Mouse (Mus musculus): ENCODE results near the gene Ripor3.

Ripor3 gene

DNA sequence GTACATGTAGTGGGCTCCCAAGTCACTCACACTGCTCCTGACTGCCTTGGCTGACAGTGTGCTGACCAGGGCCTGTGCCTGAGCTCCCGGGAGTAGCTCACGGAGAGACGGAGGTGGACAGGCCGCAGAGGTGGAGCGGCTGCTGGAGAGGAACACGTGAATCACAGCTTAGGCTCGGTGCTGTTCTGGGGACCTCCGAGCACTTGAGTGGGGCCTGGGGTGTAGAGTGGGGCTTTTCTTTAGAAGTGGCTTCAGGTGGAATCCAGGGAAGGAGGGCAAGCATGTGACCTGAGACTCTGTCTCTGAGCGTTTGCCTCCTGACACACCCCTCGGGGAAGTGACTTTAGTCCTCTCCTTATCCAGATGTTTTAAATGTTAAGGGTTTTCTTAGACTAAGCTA is 56.6 kb downstream of the Ripor3 start:
- no peak for DNase-seq (ENCODE audit: low spot score)

DNA sequence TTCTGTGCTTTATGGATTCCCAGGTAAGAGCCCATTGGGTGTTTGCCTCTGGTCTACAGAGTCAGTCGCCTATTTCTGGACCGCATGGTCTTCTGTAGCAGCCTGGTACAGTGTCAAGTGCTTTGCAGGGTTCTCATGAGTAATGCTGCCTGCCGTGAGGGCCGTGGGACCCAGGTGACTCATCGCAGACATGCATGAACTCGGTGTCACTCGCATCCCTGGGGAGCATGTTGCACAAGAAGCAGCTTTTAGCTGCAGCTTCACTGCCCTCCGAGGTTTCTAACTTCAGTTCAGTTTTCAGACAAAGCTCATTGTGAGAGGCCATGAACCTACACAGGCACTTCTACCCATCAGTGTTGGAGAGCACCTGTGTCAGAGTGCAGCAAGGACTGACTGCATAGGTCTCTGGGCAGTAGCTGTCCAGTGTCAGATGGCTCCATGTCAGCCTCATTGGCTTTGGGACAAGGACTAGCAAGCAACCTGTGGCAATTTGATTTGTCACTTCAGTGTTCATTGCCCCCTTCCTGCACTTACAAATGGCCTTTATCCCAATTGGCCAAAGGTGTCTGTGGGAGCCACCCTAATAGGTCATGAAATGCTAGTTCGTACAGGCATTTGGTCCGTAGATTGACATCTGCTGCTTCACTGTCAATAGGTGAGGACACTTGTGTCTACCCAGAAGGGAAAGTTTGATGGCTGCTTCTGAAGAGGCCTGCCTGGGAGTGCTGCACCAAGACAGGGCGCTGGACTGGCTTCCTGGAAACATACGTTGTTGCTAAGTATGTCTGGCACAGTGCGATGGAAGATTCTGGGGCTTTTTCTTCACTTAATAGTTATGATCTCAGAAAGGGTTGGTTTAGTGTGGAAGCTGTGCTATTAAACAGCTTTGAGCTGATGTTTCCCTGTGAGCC is 58.9 kb downstream of the Ripor3 start:
- DNase-seq (ENCODE audit: low spot score), result no peak

DNA sequence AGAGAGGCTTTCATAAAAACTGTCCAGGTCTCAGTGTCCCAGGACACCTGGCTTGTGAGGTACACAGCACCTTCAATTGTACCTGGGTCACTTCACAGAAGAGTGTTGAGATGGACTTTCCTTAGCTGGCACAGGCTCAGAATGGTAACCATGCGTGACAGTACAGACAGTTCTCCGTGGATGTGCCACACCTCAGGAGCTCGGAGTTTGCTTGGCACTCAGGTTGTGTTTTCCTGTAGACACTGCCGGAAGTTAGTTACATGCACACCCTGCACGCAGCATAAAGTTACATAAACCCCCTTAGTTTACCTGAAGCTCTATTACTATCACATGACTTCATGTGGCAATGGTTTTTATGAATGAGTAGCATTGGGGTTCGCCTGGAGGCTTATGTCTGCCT is 59.7 kb downstream of the Ripor3 start:
- DNase-seq (ENCODE audit: low spot score), result no peak

DNA sequence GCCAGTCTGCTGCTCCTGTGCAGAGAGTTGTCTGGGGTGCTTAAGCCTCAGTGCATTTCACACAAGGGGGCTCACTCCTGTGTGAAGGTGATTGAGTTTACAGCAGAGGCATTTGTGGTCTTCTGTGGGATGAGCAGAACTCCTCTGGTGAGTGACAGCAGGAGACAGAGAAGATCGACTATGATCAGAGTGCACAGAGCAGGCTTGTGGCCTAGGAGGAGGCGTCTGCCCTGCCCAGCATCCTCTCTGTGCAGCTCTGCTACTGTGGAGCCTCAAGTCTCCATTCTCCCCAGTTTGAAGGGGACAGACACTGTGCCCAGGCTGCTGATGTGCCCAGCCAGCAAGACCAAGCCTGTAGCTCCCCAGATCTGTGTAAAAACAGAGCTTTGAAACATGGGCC is 60.6 kb downstream of the Ripor3 start:
- DNase-seq (ENCODE audit: low spot score), result no peak

DNA sequence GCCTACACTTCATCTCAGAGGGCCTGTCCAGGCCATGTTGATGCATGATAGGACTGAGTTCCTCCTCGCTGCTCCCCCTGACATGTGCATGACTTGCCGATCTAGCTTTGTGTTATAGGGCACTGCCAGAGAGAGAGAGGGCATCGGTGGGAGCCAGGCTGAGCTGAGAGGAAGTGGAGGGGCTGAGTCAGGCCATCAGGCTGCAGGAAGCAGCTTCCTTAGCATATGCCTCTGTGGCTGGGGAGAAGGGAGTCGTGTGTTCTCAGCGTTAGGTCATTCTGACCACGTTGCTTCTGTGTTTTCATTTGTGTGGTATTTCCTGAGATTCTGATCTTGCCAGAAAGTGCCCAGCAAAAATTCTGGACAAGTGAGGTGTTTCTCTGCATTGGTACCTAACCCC is 61.2 kb downstream of the Ripor3 start:
- no peak for DNase-seq (ENCODE audit: low spot score)

DNA sequence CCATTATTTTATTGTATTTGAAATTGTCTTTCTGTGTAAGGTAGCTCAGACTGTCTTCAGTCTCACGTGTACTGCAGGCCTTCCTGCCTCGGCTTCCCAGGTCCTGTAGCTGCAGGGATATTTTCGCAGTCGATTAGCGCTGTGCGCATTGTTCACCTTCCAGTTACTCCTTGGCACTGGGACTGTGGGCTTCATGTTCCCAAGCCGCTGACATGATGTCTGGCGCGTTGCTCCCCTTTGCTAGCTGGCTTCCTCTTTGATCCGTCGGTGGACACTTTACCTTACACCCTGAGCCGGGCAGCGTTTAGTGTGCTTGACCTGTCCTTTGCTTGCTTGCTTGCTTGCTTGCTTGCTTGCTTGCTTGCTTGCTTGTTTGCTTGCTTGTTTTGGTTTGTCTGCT is 61.9 kb downstream of the Ripor3 start:
- DNase-seq (ENCODE audit: low spot score), result no peak

DNA sequence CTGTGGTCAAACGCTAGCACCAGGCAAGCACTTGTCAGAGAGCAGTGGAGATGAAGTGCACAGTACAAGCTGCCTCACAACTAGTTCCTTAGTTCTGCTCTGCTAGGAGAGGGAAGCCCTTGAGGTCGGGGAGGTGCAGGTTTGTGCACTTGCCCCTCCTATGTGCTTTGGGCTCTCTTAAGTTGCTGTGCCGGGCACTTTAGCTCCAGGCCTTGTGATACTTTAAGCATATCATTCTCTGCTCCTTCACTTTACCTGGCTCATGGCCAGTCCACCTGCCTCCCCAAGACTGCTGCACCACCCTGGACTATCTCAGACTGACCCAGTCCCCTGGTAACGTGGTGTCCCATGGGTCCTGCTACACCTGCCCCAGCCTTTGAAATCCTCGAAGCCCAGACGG is 62.4 kb downstream of the Ripor3 start:
- no peak for DNase-seq (ENCODE audit: low spot score)

DNA sequence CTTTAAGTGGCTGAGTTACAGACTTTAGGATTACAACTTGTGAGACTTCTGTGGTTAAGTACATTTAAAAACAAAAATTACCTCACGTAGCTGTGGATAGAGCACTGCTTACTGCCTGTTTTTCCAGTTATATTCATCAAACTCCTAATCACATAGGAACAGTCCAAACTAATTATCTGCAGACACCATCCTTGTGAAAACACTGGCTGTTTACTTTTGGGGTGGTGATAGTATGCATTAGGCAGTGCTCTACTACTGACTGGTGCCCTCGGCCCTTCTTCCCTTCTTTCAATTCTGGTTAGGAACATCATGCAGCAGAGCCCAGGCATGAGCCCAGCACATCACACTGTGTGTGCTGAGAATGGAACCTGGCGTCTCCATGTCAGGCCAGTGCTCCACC is 63.2 kb downstream of the Ripor3 start:
- no peak for DNase-seq (ENCODE audit: low spot score)

DNA sequence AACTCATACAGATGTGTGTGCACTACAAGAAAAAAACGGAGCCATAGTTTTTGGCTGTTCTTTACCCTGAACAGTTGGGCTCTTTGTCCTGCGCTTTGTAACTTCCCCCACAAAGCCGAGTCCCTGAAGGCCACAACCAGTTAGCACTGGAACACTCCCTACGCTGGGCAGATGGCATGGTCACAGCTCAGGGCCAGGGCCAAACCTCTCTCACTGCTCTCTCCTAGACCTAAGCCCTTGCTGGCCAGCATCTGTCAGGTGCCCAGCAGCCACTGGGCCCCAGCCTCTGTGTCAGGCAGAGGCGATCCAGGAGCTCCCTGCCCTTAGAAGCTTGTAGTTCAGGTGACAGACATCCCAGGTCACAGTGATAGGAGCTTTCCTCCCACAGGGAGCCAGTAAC is 65.0 kb downstream of the Ripor3 start:
- DNase-seq (ENCODE audit: low spot score), result no peak

DNA sequence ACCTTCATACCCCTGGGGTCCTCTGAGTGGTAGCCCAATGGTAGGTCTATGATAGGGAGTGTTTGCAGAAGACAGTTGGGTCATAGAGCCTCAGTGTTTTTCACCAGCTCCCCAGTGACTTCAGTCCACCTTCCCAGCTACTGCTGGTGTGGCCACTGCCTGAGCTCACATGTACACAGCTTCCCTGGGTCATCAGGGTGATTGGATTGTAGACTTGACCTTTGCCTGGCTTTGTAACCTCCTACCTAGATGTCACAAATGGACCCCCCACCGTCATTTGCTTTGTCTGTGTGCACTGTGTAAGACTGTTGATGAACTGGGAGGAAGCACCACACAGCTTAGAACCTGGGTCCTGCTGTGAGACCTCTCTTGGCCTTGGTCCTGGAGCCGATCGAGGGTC is 66.2 kb downstream of the Ripor3 start:
- DNase-seq (ENCODE audit: low spot score), result no peak

DNA sequence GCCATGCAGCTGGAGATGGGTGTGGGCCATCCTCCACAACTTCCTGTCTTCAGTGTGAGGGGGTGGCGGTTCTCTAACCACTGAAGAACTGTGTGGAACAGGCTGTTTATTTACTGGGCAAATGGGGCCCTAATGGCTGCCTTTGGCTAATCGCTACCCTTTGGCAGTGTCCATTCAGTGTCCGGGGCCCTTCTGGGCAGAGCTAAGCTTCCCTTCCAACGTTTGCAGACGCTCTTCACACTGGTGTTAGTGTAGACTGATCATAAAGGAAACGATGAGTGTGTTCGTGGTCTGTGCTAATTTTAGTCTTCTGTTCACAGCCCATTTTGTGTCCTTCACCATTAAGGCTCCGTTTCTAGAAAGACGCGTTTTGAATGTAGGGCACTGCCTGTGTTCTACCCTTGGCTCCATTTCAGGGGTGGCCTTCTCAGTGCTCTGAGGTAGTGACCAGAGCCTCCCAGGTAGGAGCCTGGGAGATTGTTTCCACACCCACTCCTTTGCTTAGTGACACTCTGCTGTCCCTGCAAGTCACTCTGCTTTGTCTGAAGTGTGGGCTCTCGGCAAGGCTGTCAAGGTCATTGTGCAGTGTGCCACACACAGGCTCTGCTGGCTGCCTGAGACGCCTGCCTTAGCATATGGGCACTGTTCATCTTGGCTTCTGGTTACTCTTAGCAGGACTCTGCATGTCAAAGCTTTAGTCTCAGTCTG is 67.3 kb downstream of the Ripor3 start:
- DNase-seq (ENCODE audit: low spot score), result no peak

DNA sequence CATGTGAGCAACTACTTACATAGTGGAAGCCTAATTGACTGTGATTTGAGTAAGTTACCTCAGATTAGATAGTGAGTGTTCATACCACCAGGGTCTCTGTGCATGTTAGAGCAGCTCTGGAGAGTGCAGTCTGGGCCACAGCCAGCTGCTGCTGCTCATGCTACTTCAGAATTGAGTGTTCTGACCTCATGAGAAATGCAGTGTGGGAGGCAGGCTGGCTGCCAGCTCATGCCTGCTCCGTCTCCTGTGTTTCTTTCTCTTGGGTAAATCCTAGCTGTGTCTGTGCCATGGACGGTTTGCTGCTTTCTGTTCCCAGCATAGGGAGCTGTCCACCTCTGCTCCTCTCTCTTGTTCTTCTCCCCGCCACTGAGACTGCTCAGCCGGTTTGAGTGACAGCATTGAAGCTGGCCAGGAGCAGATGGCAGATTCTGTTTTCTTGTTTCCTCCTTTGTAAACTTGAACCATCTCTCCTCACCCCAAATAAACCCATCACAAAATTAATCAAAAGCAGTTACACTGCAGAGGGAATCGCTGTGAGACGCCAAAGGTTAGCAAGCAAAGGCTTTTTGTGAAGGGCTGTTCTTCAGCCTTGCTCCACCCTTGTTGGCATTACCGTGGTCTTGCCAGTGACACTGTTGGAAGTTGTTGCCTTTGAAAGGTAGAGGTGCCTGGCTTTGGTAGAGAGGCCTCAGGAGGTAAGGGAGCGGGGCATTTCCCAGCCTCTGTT is 68.1 kb downstream of the Ripor3 start:
- peak; percentile 38 for DNase-seq (ENCODE audit: low spot score)

DNA sequence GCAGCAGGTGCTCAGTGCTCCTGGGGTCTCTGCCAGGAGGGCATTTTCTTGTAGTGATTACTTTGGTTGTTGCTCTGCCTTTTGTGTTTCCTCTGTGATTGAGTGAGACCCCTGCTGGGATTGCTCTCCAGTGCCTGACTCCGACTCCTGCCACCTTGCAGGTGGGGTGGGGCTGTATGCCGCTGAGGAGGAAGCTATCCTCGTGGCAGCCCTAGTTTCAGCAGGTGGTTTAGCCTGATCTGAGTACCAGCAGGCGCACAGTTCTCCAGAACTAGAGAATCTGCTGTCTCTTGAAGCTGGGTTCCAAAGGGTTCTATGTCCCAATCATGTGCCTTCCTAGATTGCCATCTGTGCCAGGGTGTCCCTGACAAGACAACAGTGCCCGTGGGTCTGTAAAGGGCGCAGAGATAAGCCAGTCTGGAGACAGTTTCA is 68.7 kb downstream of the Ripor3 start:
- no peak for DNase-seq (ENCODE audit: low spot score)

DNA sequence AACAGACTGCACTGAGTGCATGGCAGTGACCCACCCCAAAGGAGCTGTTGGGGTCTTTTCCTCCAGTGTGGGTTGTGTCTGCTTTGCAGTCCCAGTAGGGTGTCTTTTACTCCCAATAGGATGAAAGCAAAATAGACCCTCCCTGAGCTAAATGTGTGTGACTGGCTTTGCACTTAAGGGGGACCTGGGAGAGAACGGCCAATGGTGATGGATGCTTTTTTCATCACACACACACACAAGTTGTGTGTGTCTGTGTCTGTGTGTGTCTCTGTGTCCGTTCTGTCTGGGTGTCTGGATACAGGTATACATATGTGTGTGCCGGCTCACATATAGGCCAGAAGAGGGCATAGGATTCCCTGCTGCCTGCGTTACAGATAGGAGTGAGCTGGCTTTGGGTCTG is 69.1 kb downstream of the Ripor3 start:
- no peak for DNase-seq (ENCODE audit: low spot score)

DNA sequence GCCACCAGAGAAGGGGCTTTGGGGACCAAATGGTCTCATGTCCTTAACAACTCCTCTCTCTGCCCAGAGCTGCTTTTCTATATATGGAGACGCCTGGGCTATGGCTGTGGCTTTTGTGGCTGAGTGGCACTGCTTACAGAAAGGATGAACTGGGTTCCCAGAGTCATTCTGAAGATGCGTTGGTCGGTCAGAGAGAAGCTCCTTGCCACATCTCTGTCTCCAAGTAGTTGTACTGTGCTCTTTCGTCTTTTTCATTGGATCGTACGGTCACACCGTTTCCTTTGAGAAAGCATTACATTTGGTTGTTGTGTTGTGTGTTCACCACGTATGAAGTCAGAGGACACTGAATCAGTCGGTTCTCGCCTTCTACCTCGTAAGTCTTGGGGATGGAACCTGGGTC is 69.8 kb downstream of the Ripor3 start:
- DNase-seq (ENCODE audit: low spot score), result no peak

DNA sequence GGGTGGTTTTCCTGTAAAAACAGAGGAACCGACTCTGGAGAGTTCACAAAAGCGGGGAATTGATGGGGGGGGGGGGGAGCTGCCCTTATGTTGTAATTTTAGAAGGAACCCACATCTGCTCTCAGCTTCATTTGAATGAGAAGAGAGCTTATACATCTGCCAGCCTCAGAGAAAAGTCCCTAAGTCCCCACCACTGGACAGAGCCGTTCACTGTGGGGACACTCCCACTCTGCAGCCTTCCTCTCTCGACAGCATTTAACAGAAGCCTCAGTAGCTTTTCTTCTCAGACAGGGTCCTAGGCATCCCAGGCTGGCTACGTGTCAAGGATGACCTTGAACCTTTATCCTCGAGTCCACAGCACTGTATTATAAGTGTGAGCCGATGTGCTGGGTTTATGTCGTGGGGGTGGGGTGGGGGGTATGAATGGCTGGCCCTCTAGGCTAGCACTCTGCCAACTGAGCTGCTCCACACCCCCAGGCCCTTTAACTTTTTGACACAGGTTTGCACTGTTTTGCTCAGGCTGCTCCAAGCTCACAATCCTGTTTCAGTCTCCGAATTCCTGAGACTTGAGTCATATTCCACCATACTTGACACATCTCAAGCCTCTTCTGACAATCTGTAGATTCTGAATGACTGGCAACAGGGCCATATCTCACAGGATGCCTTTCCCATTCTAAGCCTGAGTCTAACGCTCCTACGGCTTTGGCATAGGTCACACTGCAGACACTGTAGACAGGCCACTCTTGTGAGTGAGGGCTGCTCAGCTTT is 70.6 kb downstream of the Ripor3 start:
- DNase-seq (ENCODE audit: low spot score), result no peak

DNA sequence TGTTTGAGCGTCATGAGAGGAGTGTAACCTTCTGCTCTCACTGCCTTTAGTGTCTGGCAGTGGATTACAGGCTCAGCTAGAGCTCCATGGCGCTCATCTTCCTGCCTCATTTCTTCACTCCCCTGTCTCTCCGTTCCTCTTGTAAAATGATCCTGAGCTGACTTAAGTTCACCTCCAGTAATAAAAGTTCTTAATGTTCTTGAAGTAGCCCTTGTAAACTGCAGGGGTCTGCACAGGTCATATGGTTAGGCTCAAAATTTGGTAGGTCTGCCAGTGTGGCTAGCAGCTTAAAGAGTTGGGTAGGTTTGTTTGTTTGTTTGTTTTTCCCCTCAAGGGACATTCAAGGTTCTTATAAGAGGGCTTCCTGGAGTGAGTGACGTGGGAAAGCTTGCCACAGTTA is 71.2 kb downstream of the Ripor3 start:
- no peak for DNase-seq (ENCODE audit: low spot score)

DNA sequence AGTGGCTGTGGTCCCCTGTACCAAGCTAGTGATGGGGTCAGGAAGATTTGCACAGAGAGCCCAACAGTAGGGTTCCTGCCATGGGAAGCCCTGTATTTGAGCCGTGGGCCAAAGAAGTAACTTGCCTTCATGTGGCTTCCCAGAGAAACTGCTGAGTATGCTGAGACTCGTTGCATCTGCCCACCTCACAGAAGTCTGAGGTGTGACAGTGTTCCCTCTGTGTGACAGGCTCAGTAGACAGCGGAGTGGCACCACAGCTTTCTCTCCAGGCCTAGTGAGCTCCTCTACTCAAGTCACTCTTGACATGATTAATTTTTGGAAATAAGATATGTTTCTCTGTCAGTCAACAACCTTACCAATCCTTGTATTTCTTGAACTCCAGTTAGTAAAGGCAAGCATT is 71.6 kb downstream of the Ripor3 start:
- no peak for DNase-seq (ENCODE audit: low spot score)

DNA sequence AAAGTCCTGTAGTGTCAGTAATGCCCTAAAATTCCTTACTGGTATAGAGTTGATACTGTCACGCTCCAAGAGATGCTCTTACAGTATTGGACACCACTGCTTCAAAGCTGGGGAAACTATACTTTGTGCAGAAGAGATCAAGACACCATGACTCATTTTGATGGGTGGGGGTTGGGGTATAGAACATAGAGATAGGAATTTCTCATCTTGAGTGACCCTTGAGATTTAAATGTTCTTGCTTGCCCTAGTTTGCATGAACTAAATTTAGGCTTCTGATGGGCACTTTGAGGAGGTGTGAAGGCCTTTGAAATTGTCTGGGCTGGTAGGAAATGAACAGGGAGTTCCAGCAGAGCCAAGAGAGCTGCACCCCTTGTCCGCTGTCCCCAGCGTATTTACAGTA is 74.5 kb downstream of the Ripor3 start:
- no peak for DNase-seq (ENCODE audit: low spot score)

DNA sequence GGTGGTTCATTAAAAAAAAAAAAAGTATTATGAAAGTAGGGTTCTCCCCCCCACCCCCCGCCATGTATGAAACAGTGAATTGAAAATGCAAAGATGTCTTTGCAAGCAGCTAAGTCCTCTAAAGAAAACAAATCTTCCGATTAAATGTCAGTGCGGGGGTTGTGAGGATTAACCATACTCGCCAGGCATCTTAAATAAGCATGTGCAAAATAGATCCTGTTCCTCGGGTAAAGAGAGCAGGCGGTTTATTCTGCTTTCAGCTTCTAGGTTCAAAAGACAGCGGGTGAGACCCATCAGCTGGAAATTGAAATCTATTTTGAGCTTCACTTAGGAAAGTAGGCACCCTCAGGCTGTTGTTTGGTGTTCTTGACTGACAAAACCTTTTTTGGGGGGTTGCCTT is 77.0 kb downstream of the Ripor3 start:
- DNase-seq (ENCODE audit: low spot score), result no peak

DNA sequence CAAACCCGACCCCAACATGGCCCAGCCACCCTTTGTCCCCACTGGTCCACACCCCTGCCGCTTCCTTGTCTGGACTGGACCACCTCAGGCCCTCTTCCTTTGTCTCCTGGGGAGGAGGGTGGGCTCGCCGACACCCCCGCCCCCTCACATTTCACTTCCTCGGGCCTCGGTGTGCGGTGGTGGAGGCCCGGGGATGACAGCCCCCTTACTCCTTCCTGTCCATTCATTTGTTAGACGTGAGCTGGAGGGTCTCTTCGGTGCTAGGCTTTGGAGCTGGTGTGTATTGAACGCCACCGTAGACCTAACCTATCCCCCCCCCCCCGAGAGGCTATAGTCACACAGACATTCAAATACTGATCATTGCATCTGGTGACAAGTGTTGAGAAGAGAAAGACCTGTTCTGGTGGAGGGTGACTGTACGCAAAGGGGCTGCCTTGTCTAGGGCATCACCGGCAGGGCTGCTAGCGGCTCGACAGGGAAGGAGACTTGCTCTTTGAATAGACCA is 77.6 kb downstream of the Ripor3 start:
- DNase-seq (ENCODE audit: low spot score), result no peak
